Mouse (Mus musculus) forebrain, embryonic 13.5 days (tissue): ENCODE measurements at regions not wholly inside any gene's neighbourhood (a gene's known extent, or its start where the extent isn't known, plus 50 kb on each side); places are given as distances from the start of the nearest gene placed in this dataset.

Experiments
- ATAC-seq: fragments of 200-750 bp; cut with Nextera tagmentation; 2 replicates; pipeline ENCODE4 v1.8.0; 2017
- H3K27ac ChIP-seq: fragments of 300-500 bp; sonication (generic); 2 replicates; pipeline ENCODE4 v1.5.1; 2015; ENCODE audit warnings: inconsistent platforms, mild to moderate bottlenecking, moderate library complexity
- H3K27me3 ChIP-seq: fragments of 300-500 bp; sonication (generic); 2 replicates; pipeline ENCODE4 v1.6.1; 2015; ENCODE audit warnings: mild to moderate bottlenecking, inconsistent platforms
- H3K36me3 ChIP-seq: fragments of 300-500 bp; sonication (generic); 2 replicates; pipeline ENCODE4 v1.6.1; 2015; ENCODE audit warnings: mild to moderate bottlenecking, inconsistent platforms; ENCODE audit not compliant: poor library complexity, severe bottlenecking
- H3K4me1 ChIP-seq: fragments of 300-500 bp; sonication (generic); 2 replicates; pipeline ENCODE4 v1.6.1; 2015; ENCODE audit warnings: inconsistent platforms
- H3K4me2 ChIP-seq: fragments of 300-500 bp; sonication (generic); 2 replicates; pipeline ENCODE4 v1.6.1; 2015; ENCODE audit warnings: inconsistent platforms, mild to moderate bottlenecking, moderate library complexity
- H3K4me3 ChIP-seq: fragments of 300-500 bp; sonication (generic); 2 replicates; pipeline ENCODE4 v1.5.1; 2015; ENCODE audit warnings: mild to moderate bottlenecking, inconsistent platforms
- H3K9ac ChIP-seq: fragments of 300-500 bp; sonication (generic); 2 replicates; pipeline ENCODE4 v1.6.1; 2015; ENCODE audit warnings: mild to moderate bottlenecking, inconsistent platforms
- H3K9me3 ChIP-seq: fragments of 300-500 bp; sonication (generic); replicated peaks from 2 replicates; pipeline ENCODE4 v1.6.1; 2016; ENCODE audit warnings: inconsistent platforms
- WGBS: fragments of 180-500 bp; shearing (Covaris S2); methylation state at CpG from one replicate; pipeline ENCODE4 v1.1.7; 2015; 5-methylcytosine and 5-hydroxymethylcytosine counted together

DNA sequence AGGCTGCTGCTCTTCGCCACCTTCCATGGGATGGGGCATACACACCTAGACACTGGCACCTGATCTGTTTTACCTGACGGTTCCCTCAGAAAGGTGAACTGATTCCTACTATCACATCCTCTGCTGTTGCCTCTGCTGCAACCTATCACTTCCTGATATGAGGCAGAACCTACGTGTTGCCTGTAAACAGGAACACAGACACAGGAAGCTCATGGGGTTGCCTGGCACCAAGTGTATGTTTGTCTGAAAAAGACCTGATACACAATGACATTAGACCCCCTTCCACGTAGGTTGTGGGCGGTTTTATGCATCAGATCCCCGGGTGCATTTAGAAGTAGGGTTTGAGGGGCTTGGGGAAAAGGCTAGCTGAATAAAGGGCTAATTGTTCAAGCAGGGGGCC, 190.0 kb upstream of the Eef2kmt start:
- no peak overlapping the region for H3K9ac ChIP-seq
- no peak overlapping the region for H3K4me3 ChIP-seq
- H3K27me3 ChIP-seq: no peaks in the 10 kb centered on the region
- no peaks in the 10 kb centered on the region for H3K9me3 ChIP-seq
- ATAC-seq: no peak
- WGBS: 65% methylated on average over 6 of the region's 6 CpGs
- no peaks in the 10 kb centered on the region for H3K36me3 ChIP-seq
- no peak overlapping the region for H3K27ac ChIP-seq
- no peaks in the 10 kb centered on the region for H3K4me1 ChIP-seq
- H3K4me2 ChIP-seq: no peak overlapping the region

DNA sequence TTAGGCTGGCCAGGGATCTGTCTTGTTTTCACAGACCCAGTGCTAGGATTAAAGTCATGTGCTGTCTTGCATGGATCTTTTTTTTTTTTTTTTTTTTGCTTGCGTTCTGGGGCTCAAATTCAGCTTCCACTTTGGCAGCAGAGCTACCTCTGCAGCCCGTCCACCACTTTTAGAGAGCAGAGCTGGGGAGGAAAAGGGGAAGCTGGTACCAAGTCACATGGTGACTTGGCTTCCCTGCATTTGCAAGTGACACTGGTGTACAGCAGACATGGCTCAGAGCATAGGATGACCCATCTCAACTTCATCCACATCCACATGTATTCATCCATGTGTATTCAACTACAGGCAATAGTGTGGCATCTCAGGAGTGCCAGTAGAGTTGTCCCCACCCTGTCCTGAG, 189.0 kb upstream of the Eef2kmt start:
- H3K9me3 ChIP-seq: no peaks in the 10 kb centered on the region
- no peaks in the 10 kb centered on the region for H3K27me3 ChIP-seq
- no peaks in the 10 kb centered on the region for H3K4me1 ChIP-seq
- no peak overlapping the region for H3K4me3 ChIP-seq
- no peak overlapping the region for H3K27ac ChIP-seq
- 20% methylated on average over 1 of the region's 2 CpGs for WGBS
- no peak for ATAC-seq
- H3K36me3 ChIP-seq: no peaks in the 10 kb centered on the region
- no peak overlapping the region for H3K9ac ChIP-seq
- H3K4me2 ChIP-seq: no peak overlapping the region

DNA sequence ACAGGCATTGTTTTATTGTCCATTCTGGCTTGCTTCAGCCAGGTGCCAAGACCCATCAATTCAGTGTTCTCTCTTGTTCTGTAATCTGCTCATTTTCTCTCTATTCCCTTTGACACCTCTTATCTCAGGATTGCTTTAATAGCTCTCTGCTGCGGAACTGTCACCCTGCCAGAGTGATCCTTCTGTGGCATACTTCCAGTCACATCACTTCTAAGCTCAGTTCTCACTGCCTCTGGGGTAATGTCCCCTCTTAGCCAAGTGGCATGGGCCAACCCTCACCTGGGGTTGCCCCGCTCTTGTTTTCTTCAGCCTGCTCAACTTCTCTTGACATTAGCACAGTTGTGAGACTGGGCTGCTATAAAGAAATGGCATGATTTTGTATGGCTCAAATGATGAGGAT, 183.9 kb upstream of the Eef2kmt start:
- no peak overlapping the region for H3K4me2 ChIP-seq
- ATAC-seq: no peak
- H3K36me3 ChIP-seq: no peaks in the 10 kb centered on the region
- H3K9ac ChIP-seq: no peak overlapping the region
- H3K4me3 ChIP-seq: no peak overlapping the region
- H3K27me3 ChIP-seq: no peaks in the 10 kb centered on the region
- H3K27ac ChIP-seq: no peak overlapping the region
- 90% methylated on average over 2 of the region's 2 CpGs for WGBS
- H3K4me1 ChIP-seq: no peaks in the 10 kb centered on the region
- 0 out of 2 replicates have a peak, but pooled peaks cover 6% of the 10 kb centered on the region for H3K9me3 ChIP-seq

DNA sequence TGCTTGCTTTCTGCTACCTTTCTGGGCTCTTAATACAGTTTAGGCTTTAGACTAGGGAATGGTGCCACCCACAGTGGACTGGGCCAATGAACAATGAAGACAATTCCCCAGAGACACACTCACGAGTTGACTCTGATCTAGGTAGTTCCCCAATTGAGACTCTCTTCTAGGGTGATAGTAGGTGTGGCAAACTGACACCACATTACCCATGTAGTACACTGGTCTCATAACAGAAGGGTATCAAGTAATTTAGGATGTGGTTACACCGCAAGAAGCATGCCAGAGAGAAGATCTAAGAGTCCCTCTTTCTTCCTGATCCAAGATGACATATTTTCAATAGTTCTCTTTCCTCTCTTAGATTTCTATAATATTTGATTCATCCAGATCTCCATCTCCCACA, 182.6 kb upstream of the Eef2kmt start:
- WGBS: 85% methylated on average over 2 of the region's 2 CpGs
- Histone ChIP-seq H3K9me3 (0 out of 2 replicates have a peak, but pooled peaks cover 6% of the 10 kb centered on the region), H3K27me3 (no peaks in the 10 kb centered on the region), H3K4me2 (no peak overlapping the region), H3K9ac (no peak overlapping the region), H3K27ac (no peak overlapping the region), H3K36me3 (no peaks in the 10 kb centered on the region), H3K4me1 (no peaks in the 10 kb centered on the region), H3K4me3 (no peak overlapping the region)
- no peak for ATAC-seq

DNA sequence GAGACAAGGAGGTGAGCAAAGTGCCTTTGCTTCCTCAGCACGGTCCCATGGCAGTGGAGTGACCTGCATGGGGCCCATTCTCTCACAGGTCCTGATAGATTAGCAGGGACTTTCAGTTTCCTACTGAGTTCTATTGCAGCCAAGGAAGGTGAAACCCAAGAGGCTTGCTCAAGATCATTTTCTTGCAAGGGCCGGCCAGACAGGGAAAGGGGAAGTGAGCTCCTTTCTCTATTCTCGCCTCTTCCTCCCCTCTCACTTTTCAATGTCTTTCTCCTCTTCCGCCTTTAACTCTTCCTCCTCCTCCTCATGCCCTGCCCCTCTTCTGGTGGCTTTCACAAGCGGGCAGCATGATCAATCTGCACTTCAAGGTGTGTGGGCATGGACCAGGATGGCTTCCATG, 175.9 kb upstream of the Eef2kmt start:
- H3K4me1 ChIP-seq: 0 out of 2 replicates have a peak, but pooled peaks cover 3% of the 10 kb centered on the region

DNA sequence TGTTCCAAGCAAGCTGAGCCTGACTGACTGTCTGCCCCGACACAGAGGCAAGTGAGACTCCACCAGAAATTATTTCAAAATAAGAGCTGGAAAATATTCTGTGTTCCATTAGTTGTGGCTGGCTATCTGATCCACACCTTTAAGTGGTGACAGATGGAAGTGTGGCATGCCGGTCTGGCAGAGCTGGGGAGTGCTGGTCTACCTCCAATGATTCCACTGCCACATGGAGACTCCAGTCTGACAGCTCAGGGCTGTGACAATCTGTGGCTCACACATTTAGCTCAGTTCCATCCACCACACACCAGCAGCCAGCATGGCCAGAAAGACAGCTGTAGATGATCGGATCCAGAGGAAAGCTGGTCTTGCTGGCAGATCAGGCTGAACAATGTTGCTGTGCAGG, 175.3 kb upstream of the Eef2kmt start:
- Histone ChIP-seq H3K27me3 (no peaks in the 10 kb centered on the region), H3K27ac (peak overlapping the region; percentile 69; the same call in 1 of the 2 replicates), H3K36me3 (no peaks in the 10 kb centered on the region), H3K9me3 (no peaks in the 10 kb centered on the region), H3K4me1 (0 out of 2 replicates have a peak, but pooled peaks cover 3% of the 10 kb centered on the region), H3K4me3 (no peak overlapping the region), H3K4me2 (no peak overlapping the region), H3K9ac (no peak overlapping the region)
- WGBS: 78% methylated on average over 3 of the region's 3 CpGs
- peak; percentile 88 for ATAC-seq

More for the DNA sequence above, 175.9 kb upstream of the Eef2kmt start:
- Histone ChIP-seq H3K4me2 (no peak overlapping the region), H3K27ac (peak overlapping the region; percentile 69), H3K9ac (no peak overlapping the region), H3K27me3 (no peaks in the 10 kb centered on the region), H3K36me3 (no peaks in the 10 kb centered on the region), H3K4me3 (no peak overlapping the region), H3K9me3 (no peaks in the 10 kb centered on the region)
- no peak for ATAC-seq
- WGBS: 82% methylated on average over 5 of the region's 5 CpGs

DNA sequence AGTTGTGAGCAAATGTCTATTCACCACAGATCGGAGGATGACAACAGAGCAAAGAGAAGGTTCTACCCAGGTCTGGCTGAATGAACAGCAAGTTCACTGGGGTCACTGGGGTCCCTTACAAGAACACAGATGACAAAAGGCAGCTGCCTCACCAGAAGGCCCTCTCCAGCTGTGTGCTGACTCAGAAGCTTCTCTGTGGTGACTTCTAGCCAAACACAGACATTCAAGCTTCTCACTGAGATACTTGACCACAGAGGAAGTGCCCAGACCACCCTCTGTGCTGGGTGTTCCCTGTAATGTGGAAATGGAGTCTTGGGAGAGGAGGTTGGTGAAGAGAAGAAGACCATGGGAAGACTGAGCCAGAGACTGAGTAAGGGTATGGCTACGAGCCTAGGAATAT, 173.7 kb upstream of the Eef2kmt start:
- WGBS: 71% methylated on average over 2 of the region's 2 CpGs
- no peak for ATAC-seq
- no peaks in the 10 kb centered on the region for H3K36me3 ChIP-seq
- no peak overlapping the region for H3K4me2 ChIP-seq
- H3K4me1 ChIP-seq: 0 out of 2 replicates have a peak, but pooled peaks cover 3% of the 10 kb centered on the region
- H3K9ac ChIP-seq: no peak overlapping the region
- no peaks in the 10 kb centered on the region for H3K9me3 ChIP-seq
- no peak overlapping the region for H3K27ac ChIP-seq
- H3K27me3 ChIP-seq: no peaks in the 10 kb centered on the region
- H3K4me3 ChIP-seq: no peak overlapping the region

DNA sequence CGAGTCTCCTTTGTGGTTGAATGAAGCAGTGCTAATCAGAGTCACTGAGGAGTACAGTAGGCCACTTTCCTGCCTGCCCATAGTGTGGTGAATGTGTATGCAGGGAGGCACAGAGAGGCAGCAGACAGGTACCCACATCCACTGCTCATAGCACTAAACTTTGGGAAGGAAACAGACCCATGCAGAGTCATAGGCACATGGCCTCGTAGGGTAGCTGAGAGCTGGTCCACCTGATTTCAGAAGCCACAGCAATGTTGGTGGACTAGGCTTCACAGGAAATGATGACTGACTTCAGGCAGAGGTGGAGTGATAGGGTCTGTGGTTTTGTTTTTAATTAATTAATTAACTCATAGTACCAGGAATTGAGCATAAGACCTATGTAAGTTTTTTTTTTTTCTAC, 170.1 kb upstream of the Eef2kmt start:
- Histone ChIP-seq H3K36me3 (no peaks in the 10 kb centered on the region), H3K4me2 (no peak overlapping the region), H3K4me1 (no peaks in the 10 kb centered on the region), H3K9me3 (no peaks in the 10 kb centered on the region), H3K27me3 (no peaks in the 10 kb centered on the region), H3K9ac (no peak overlapping the region), H3K4me3 (no peak overlapping the region), H3K27ac (no peak overlapping the region)
- 79% methylated on average over 2 of the region's 2 CpGs for WGBS
- ATAC-seq: no peak

DNA sequence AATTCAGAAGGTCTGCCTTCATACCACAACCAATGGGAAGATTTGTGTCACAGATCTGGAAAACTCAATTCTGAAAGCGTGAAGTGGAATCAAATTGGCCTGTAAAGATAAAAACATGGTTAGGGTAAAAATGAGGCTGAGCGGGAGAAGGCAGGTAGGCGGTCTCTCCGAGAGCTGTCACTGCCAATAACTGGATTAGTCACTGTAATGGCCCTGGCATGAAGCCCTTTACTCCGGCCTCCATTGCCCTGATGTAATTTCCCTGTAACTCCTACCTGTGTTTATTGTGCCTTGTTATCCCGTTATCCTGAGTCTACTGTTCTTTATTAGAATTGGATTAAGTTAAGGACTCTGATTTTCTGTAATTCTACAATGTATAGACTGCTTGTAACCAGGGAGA, 166.3 kb upstream of the Eef2kmt start:
- Histone ChIP-seq H3K9ac (no peak overlapping the region), H3K4me3 (no peak overlapping the region), H3K4me1 (peaks cover 7% of the 10 kb centered on the region; the same call in 1 of the 2 replicates), H3K27me3 (no peaks in the 10 kb centered on the region), H3K9me3 (no peaks in the 10 kb centered on the region), H3K4me2 (no peak overlapping the region), H3K27ac (no peak overlapping the region), H3K36me3 (no peaks in the 10 kb centered on the region)
- 77% methylated on average over 6 of the region's 6 CpGs for WGBS
- no peak for ATAC-seq

DNA sequence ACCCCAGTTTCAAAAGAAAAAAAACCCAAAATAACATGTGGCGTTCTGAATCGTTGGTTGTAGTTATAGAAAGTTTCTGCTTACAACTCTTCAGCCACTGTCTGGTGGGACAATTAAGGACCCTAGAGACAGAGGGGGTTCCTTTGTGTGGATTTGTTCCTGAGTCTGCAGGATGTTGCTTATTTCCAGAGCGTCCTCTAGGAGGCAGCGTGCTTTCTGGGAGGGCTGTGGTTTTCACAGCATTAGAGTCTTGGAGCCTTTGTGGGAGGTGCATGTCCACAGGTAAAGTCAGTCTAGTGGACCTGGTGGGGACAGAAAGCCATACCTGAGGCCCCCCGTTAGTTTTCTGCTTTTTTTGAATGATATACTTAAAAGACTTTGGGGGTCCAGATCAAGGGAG, 165.8 kb upstream of the Eef2kmt start:
- Histone ChIP-seq H3K4me1 (peaks cover 7% of the 10 kb centered on the region; the same call in 1 of the 2 replicates), H3K27ac (no peak overlapping the region), H3K9me3 (no peaks in the 10 kb centered on the region), H3K27me3 (no peaks in the 10 kb centered on the region), H3K36me3 (no peaks in the 10 kb centered on the region), H3K4me3 (no peak overlapping the region), H3K4me2 (no peak overlapping the region), H3K9ac (no peak overlapping the region)
- ATAC-seq: no peak
- 75% methylated on average over 5 of the region's 5 CpGs for WGBS

DNA sequence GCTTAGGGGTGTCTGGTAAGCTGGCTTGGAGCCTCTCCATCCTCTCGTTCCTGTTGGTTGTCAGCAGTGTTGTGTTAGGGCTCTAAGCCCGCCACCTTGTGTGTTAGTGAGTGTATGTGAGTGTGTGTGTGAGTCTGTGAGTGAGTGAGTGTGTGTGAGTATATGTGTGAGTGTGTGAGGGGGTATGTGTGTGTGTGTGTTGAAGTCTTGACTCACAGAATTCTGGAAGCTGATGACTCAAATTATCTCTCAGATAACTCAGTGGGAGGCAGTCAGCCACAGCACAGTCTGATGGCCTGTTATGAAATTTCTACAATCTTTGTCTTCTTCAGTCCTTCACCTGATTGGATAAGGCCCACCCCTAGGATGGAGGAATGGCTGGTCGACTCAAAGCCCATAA, 163.7 kb upstream of the Eef2kmt start:
- Histone ChIP-seq H3K27me3 (no peaks in the 10 kb centered on the region), H3K9ac (no peak overlapping the region), H3K36me3 (no peaks in the 10 kb centered on the region), H3K9me3 (no peaks in the 10 kb centered on the region), H3K4me3 (no peak overlapping the region), H3K4me2 (no peak overlapping the region), H3K4me1 (peaks cover 7% of the 10 kb centered on the region; the same call in 1 of the 2 replicates), H3K27ac (no peak overlapping the region)
- 85% methylated on average over 3 of the region's 3 CpGs for WGBS
- no peak for ATAC-seq

DNA sequence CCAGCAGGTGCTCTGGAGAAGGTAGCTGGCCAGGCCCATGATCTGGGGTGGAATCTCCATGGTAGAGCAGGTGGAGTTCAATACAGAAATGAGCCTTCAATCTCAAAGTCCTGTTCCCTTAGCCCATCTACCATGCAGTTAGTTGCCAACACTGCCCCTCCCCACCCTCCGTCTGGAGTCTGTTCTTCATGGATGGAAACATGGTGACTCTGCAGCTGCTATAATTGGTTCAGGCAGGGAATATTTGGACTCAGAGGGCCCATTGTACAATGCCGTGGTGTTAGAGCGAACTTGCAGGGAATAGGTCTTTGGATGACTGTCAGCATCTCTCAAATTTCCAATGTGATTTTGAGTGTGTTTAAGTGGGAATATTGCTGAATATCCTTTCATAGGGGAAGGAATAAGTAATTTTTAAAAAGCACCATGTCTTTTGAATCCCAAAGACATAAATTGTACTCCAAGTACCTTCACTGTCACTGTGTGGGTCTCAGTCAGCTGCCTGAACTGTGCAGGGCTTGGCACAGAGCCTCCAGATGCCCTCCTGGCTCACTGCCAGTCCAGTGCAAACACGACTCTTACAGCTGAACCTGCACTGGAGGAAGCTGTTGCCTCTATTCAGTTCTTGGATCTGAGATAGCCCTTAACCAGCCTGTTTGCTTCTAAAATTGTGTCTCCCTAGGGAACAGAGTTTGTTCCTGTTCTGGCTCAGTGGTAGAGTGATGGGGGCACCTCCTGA, 162.8 kb upstream of the Eef2kmt start:
- Histone ChIP-seq H3K9me3 (no peaks in the 10 kb centered on the region), H3K4me3 (no peak overlapping the region), H3K4me2 (no peak overlapping the region), H3K9ac (no peak overlapping the region), H3K4me1 (peaks cover 7% of the 10 kb centered on the region; the same call in 1 of the 2 replicates), H3K27me3 (no peaks in the 10 kb centered on the region), H3K36me3 (no peaks in the 10 kb centered on the region), H3K27ac (peak overlapping the region; percentile 4; the same call in 1 of the 2 replicates)
- WGBS: 54% methylated on average over 4 of the region's 4 CpGs
- ATAC-seq: peak; percentile 71

DNA sequence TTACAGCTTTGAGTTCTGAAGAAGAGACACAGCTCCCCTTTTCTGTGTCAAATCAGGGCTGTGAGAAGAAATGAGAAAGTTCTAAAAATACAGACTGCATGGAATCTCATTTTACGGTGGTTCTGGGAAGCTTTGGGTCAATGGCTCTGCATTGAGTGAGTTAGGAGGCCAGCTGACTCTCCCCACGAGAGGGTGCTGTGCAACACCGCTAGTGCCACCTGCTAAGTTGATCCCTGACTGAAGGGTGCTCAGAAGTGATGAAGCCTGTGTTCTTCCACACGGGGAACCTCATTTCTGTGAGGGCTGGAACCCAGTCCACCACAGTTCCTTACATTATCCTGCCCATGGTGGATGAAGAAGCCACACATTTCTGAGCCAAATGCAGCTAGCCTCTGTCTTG, 159.5 kb upstream of the Eef2kmt start:
- no peak overlapping the region for H3K9ac ChIP-seq
- H3K27me3 ChIP-seq: no peaks in the 10 kb centered on the region
- no peaks in the 10 kb centered on the region for H3K36me3 ChIP-seq
- 85% methylated on average over 4 of the region's 4 CpGs for WGBS
- no peak overlapping the region for H3K4me3 ChIP-seq
- H3K4me2 ChIP-seq: no peak overlapping the region
- ATAC-seq: no peak
- H3K4me1 ChIP-seq: peaks cover 16% of the 10 kb centered on the region; the same call in 1 of the 2 replicates
- no peak overlapping the region for H3K27ac ChIP-seq
- no peaks in the 10 kb centered on the region for H3K9me3 ChIP-seq
